Mouse (Mus musculus) lung, postnatal 0 days (tissue): Measurements from ENCODE around the gene Scml4.

Experiments used
- CTCF ChIP-seq: IDR thresholded peaks from 2 replicates; pipeline ENCODE4 v1.5.1; 2016; ENCODE audit warnings: antibody characterized with exemption, mild to moderate bottlenecking
- EP300 ChIP-seq: IDR thresholded peaks from 2 replicates; pipeline ENCODE4 v1.6.1; 2016; ENCODE audit warnings: antibody characterized with exemption, mild to moderate bottlenecking, control low read depth

DNA sequence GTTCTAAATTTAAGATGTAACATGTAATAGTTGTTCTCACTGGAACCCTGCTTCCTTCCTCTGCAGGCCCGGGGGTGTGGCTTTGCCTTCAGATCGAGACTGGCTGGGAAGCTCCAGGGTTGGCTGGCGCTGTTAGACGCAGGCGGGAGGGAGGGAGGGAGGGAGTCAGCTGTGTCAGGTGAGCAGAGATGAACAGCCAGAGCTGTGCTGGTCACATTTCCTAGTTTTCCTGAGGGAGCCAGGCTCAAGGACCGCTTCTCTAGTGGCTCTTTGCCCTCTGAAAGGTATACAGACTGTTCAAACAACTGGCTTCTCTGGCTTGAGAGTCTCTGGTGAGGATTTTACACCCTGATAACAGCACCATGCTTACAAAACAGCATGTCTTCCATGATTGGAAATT lies 29.8 kb upstream of the Scml4 start:
- peak; percentile 72 for TF ChIP-seq EP300
- TF ChIP-seq CTCF: no peak
